Mouse (Mus musculus): ENCODE results near the gene Apool. TPM values are rescaled to one million over a fixed set of nuclear protein-coding genes. Genes with fewer than 3 reads are reported as not detected.

Gene Apool
- polyA plus RNA-seq, 1 experiment = 144 TPM

Other genes with a start within 250 kb of the Apool start
- not detected in 2 replicates for gene 4933403O08Rik, start 72.3 kb upstream of the Apool start, polyA plus RNA-seq (2012; ENCODE audit: insufficient read depth, insufficient read length, missing spikeins)
- not detected in 2 replicates for gene Satl1, start 95.4 kb downstream of the Apool start, polyA plus RNA-seq (2012; ENCODE audit: insufficient read depth, insufficient read length, missing spikeins)
- not detected in 2 replicates for gene 2010106E10Rik, start 183.9 kb downstream of the Apool start, polyA plus RNA-seq (2012; ENCODE audit: insufficient read depth, insufficient read length, missing spikeins)